Mouse (Mus musculus) naive thymus-derived CD4-positive, alpha-beta T cell, adult 5 months (primary cell): ENCODE data around the gene Olfr1228. TPM values are rescaled to one million over a fixed set of nuclear protein-coding genes. Genes with fewer than 3 reads are reported as not detected.

Experiments
- polyA plus RNA-seq: library from polyadenylated mRNA; unstranded; fragments of 100-300 nt; shearing (Covaris generic); gene quantifications from one replicate; pipeline ENCODE4 v1.2.1, GENCODE M21; 2017

Gene Olfr1228
- 0.17 TPM for polyA plus RNA-seq

GRCm38 (mm10) chr2:89253962-89254361 lies at the start of gene Olfr1228:
Gene Olfr1228 (minus strand): TSS chr2:89254062.

GRCm38 (mm10) chr2:89297168-89297567 lies 43.3 kb upstream of the Olfr1228 start, which contains the start of gene Olfr1230:
Gene Olfr1230 (minus strand): TSS chr2:89297268.

DNA sequence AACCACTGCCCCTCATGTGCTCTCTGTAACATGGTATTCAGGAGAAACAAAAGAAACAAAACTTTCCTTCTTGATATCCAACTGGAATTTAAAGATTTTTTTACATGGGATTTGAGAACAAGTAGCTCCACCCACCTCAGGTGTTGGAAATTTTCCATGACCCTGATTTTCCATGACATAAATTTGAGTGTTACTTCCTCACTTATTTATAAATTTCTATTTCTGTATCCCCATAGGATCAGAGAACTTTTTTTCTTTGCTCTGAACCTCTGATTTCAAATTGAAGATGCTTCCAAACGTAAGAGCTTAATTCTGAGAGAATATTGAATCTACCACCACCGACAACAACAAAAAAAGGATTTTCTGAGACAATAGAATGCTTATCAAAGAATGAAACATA lies 34.1 kb upstream of the Olfr1228 start, which contains the start of gene Olfr1229:
Gene Olfr1229 (minus strand): TSS at position 101 of the 400 bp plus-strand sequence.

GRCm38 (mm10) chr2:89199948-89200347 lies 53.9 kb downstream of the Olfr1228 start, which contains the start of gene Olfr1226:
Gene Olfr1226 (minus strand): TSS chr2:89200048.

Other genes starting within 250 kb of the Olfr1228 start
- 0.17 TPM for gene Olfr1215, start 247.1 kb downstream of the Olfr1228 start, polyA plus RNA-seq
- not detected for gene Olfr1216, start 235.7 kb downstream of the Olfr1228 start, polyA plus RNA-seq
- 0.21 TPM for gene Olfr1217, start 222.0 kb downstream of the Olfr1228 start, polyA plus RNA-seq
- not detected for gene Olfr1218, start 192.9 kb downstream of the Olfr1228 start, polyA plus RNA-seq
- not detected for gene Olfr1219, start 170.5 kb downstream of the Olfr1228 start, polyA plus RNA-seq
- gene Olfr1220, start 147.2 kb downstream of the Olfr1228 start, polyA plus RNA-seq, result 0.30 TPM
- not detected for gene Olfr1221, start 136.8 kb downstream of the Olfr1228 start, polyA plus RNA-seq
- not detected for gene Olfr1222, start 121.0 kb downstream of the Olfr1228 start, polyA plus RNA-seq
- gene Olfr1223, start 102.5 kb downstream of the Olfr1228 start, polyA plus RNA-seq, result not detected
- gene Olfr1224-ps1, start 90.0 kb downstream of the Olfr1228 start, polyA plus RNA-seq, result not detected
- gene Olfr1225, start 79.4 kb downstream of the Olfr1228 start, polyA plus RNA-seq, result not detected
- not detected for gene Olfr1226, start 54.0 kb downstream of the Olfr1228 start, polyA plus RNA-seq
- not detected for gene Olfr1229, start 34.0 kb upstream of the Olfr1228 start, polyA plus RNA-seq
- not detected for gene Olfr1230, start 43.2 kb upstream of the Olfr1228 start, polyA plus RNA-seq
- gene Olfr1231, start 53.0 kb upstream of the Olfr1228 start, polyA plus RNA-seq, result not detected
- gene Olfr1232, start 75.6 kb upstream of the Olfr1228 start, polyA plus RNA-seq, result not detected
- not detected for gene Olfr1233, start 88.3 kb upstream of the Olfr1228 start, polyA plus RNA-seq
- not detected for gene Olfr1234, start 110.8 kb upstream of the Olfr1228 start, polyA plus RNA-seq
- gene Olfr1238, start 155.6 kb upstream of the Olfr1228 start, polyA plus RNA-seq, result not detected
- not detected for gene Olfr1239, start 166.3 kb upstream of the Olfr1228 start, polyA plus RNA-seq
- not detected for gene Olfr1240, start 188.9 kb upstream of the Olfr1228 start, polyA plus RNA-seq
- gene Olfr1241, start 233.1 kb upstream of the Olfr1228 start, polyA plus RNA-seq, result not detected
- not detected for gene Olfr1242, start 244.3 kb upstream of the Olfr1228 start, polyA plus RNA-seq